Mouse (Mus musculus) 3T3-L1 (cell line): ENCODE results near the gene Fam19a1.
A peak's percentile ranks its signal among the peaks of the same experiment; 100 is the strongest.
"Not testable (repeated sequence)": the region's sequence is repeated elsewhere in the genome, so short reads cannot be mapped to it uniquely, and the experiment has no call there.

Experiments
- DNase-seq: peaks from one replicate; pipeline ENCODE4 v3.0.0-alpha.2; 2015; ENCODE audit warnings: low read depth, low spot score

Gene Fam19a1

DNA sequence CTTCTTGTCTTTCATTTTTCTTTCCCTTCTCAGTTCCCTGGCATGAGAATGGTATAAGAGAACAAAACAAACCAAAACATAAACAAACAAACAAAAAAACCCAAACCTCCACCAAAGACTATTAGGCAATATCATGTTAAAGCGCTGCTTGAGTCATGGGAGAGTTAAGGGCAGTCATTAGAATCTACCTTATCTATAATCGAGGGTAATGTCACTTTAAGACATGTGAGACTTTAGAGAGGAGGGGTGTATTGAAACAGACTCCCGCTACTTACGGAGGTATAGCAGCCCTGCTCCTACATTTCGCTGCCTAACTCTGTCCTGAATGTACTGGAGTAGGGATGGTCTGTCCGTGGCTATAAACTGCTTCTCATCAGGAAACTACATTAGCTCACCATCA lies at the start of gene Fam19a1:
Gene Fam19a1, plus strand, starts transcription at position 301 of the 400 bp plus-strand sequence.
- no peak for DNase-seq

DNA sequence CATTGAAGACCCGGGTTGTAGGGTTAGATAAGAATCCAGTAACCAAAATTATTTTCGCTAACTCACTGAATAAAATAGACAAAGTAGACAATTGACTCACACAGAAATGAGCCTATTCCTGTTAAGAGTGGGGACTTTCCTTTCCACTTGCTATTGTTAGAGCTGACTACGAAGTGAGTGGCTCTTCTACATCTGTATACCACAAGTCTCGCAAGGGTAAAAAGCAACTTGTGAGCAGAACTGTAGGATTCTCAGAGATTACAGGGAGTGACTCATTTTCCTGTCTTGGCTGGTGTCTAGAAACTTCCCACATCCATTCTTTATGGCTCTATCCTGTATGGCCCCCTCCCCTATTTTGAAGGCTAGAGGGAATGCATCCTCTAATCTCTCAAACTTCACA lies 41.9 kb upstream of the Fam19a1 start:
- peak; percentile 82 for DNase-seq

DNA sequence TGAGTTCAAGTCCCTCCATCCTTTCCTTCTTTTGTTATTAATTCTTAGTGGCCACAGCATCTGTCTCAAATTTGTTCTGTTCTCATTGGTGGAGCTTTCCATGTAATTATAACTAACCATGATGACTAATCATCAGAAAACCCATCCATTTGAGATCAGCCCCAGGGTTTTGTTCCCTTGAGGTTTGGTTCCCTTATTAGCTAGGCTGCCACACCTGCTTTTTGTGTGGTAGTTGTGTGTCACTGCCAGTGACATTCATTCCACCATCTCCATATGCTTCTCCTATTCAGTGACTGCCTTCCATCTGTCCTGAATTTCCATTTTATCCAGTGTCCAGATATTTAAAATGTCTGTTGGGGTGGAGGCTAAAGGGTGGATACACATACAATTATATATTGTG lies 41.4 kb upstream of the Fam19a1 start:
- peak; percentile 44 for DNase-seq

DNA sequence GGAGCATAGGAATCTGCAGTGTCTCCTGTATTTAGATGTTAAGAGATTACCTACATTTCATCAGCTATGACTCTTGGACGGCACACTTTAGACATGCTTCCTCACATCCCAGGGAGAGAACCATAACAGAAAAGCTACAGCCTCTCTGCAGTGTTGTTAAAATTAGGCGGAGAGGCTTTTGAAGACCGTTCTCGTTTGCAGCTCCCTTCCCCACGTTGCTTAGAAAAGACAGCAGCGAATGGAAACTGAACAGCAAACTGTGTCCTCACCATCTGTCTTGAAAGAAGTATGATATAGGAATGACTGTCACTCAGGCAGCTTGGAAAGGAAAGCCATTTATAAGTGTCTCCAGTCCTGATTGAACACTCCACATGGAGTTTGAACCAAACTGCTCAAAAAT lies 23.0 kb upstream of the Fam19a1 start:
- no peak for DNase-seq

DNA sequence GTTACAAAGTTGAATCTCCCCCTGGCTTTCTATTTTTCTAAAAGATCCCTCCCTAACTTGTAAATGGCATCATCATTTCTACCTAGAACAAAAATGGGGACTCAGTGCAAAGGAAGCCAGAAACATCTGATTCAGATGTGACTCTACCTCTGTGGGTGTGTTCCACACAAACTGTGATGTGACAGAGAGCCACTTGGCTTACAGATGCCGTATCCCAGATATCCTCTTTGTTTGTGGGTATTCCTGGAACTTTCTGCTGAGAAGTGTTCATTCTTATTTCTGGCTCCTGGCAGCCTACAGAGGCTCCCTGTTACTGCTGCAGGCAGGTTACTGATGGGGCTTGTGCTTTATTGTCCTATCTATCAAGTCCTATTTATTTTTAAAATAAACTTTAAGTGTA lies 19.2 kb upstream of the Fam19a1 start:
- DNase-seq: no peak

DNA sequence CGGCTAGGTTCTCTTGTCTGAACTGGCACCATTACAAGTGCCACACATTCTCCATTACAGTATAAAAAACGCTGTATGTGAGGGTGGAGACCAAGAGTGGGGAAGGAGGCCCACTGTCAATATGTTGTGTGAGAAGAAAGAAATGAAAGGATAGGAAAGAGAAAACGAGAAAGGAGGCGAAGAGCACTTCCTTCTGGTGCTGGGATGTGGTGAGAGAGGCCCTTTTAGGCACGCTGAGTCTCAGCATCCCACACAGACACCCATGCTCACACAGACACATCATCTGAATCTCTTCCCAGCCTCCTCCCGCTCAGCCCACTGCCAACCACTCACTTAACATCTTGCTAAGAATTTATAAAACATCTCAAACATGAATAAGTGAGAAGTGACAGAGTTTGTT lies 14.7 kb upstream of the Fam19a1 start:
- DNase-seq: no peak

DNA sequence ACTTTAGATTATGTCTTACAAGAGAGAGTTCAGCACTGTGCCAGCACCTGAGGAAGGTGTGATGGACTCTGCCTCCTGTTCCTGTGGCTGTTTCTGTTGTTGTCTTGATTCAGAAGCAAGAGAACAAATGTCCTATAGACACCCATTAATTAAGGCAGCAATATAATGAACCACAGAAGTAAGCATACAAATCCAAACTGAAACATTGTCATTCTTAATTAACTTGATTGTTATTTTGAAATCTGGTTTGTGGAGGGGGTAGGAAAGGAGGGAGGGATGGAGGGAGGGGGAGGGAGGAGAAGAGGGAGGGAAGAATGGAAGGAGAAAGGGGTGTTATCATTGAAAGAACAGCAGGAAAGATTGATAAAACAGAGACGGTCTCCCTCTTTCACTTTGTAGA lies 1.3 kb upstream of the Fam19a1 start:
- no peak for DNase-seq

DNA sequence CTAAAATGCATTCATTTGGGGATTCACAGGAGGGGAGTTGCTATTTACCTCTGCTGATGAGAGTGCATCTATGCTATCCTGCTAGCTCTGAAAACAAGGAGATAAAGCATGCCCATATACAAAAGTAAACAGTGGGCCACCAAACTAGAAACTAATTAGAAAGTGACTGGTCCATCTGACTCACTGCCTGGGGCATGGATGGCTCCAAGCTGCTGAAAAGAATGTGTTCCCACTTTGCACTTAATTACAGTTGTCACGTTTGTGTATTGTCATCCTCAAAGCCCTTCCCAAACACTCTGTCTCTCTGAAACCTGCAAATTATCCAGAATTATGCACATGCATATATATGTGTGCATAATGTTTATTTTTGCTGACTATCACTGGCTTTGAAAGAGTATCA lies 1.2 kb downstream of the Fam19a1 start:
- DNase-seq: no peak

DNA sequence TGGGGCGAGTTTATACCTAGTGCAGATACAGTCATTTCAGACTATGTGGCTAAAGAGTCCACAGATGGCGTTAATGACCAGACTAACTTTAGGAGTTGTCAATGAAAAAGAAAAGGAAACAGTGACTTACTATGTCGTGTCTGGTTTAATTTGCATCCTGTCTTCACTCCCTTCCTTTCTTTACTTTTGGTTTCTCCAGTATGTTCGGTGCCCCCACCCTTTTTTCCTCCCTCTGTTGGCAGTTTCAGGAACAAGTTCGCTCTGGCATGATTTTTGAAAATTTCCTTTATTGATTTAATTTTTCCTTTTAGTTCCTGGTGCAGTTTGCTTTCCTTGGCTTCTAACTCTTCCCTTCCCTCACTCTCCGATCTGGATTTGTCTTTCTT lies 3.2 kb downstream of the Fam19a1 start:
- DNase-seq: peak; percentile 54

DNA sequence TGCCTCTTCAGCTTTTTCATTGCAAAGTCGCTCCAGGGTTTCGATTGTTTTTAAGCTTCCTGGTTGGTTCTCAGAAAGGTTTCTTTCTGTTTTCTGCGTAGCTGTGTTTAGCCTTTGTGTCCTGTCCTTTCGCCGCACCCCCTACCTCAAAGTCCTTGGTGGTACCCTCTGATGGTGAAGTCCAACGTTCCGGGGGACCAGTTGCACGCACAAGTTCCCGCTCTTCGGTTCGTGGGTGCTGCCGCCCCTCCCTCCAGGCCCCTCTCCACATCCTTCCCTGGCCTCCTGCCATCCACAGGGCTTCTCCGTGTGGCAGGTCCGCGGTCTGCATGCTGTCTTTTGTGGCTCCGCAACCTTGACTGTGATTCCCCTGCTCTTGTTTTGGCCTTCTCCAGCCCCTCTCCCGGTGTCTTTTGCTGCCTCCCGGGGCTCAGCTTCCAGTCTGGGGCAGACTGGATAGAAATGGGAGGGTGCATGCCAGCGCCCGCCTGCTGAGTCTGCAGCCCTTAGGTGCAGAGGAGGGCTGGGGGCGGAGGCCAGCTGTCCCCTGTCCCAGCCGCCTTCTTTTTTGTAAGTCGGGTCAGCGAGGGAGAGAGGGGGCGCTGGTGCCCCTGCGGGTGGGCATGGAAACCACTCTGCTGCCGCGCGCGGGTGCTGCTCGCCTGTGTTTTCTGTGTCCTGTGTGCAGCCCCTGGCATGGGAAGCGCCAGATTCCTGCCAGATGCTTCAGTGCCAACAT lies 3.7 kb downstream of the Fam19a1 start:
- DNase-seq: peak; percentile 13

DNA sequence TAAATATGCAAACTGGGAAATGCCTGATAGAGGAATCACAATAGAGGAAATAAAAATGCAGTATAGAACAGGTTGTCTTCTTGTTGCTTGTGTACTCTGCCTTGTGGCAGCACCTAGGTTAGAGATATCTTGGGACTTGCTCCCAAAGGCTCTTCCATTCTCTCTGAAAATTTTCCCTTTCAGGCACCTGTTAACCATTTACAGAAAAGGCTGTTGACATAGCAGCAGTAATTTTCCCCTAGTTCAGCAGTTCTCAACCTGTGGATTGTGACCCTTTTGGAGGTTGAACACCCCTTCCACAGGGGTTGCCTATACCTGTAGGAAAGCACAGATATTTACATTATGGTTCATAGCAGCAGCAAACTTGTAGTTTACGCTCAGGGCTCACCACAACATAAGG lies 30.4 kb downstream of the Fam19a1 start:
- no peak for DNase-seq

DNA sequence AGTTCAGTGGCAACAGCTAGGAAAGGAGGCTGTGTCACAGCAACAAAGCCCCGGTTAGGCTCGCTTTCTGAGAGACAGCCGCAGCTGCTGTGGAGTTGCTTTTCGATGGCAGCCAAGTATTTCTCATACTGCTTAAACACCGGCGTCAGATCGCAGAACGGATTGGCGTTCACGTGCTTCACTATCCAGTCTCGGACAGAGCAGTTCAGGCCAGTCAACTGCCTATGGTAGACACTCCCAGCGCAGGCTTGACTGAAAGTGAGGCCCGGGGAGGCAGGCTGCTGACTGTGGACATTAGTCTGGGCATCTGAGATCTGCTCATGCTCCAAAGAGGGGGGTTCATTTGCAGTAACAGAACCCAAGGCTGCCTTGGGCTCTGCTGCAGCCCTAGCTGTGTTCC lies 52.4 kb downstream of the Fam19a1 start:
- no peak for DNase-seq

DNA sequence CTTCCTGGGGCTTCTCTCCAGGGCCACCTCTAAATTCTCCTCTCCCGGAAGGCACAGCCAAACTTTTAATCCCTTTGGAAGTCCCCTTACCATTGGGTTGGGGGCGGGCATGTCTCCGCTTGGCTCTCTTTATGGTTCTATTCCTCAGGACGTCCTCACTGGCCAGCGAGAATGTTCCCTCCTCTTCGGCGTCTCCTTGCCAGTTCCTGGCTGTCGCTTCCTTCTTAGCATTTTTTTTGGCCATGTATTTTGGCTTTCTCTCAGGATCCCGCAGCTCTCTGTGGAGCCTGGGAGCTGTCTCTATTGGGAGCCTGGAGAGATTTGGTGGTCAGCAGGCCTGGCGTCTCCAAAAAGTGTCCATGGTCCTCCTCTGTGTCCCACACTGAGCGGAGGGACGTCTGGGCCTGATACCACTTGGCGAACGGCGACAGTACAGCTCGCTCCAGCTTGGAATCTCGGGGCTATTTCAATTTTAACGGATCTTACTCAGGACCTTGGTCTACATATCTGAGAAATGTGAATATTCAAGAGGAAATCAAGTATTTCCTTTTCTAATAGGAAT lies 52.9 kb downstream of the Fam19a1 start, which contains the start of gene 1700123L14Rik:
Gene 1700123L14Rik, minus strand, starts transcription at position 426 of the 562 bp plus-strand sequence.
- DNase-seq: no peak

DNA sequence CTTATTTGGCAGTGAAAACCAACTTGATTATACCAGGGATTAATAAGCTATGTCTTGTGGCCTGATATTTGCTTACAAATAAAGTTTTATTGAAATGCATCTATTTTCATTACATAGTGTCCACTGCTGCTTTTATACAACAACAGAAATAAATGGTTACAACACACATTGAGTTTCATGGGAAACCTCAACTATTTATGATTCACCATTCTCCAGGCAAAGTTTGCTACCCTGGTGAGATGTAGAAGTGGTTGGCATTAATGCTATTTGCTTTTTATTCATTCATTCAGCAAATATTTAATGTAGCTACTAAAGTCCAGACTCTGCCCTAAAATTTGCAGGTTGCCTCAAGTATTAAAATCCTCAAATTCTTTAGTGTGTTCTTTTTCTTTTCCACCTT lies 54.1 kb downstream of the Fam19a1 start:
- peak; percentile 21 for DNase-seq

DNA sequence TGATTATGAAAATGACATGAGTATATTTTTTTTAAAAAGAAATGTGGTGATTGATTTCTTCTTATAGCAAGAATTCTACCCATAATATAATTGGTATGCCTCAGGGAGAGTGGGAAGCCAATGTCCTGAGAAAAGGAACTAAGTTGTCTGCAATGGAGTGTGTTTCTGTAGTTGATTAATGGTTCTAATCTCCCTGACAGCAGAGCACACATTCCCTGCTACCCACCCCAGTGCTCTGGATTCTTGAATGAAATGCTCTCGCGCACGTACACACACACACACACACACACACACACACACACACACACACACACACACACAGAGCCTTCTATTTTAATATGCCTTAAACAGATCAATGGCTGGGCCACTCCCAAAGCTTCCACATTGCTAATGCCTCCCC lies 60.7 kb downstream of the Fam19a1 start:
- DNase-seq: no peak

DNA sequence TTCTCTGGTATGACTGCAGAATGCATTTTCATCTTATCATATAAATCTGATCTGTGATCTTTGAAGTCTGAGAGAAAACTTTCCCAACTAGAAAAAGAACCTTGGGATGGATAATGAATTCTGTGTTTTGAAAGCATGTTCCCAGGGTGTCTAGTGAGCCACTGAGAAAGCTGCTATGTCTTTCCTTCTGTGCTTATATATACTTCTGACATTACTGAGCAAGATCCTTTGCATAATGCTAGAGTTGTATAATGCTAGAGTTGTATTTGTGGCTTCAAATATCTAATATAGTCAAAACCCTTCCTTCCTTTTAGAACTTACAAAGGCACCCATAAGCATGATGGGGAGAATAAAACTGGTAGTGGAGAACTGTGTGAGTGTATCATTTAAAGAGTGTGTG lies 65.6 kb downstream of the Fam19a1 start:
- DNase-seq: no peak

DNA sequence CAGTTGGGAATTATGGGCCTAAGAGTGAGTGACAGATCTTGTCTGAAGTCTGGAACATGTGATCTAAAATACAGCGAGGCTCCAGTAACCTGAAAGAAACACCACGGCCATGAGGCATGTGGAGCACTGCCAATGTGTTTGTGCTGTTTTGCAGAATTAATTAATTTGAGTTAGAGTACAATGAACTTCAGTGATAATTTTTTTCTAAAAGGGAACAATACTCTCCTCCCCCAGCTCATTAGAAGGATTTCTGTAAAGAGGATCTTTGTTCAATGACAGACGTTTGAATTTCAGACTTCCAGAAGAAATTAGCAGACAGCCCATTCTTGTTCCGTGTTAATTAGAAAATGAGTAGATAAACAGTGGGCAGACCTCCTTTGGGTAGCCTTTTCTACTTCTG lies 70.4 kb downstream of the Fam19a1 start:
- DNase-seq: no peak

DNA sequence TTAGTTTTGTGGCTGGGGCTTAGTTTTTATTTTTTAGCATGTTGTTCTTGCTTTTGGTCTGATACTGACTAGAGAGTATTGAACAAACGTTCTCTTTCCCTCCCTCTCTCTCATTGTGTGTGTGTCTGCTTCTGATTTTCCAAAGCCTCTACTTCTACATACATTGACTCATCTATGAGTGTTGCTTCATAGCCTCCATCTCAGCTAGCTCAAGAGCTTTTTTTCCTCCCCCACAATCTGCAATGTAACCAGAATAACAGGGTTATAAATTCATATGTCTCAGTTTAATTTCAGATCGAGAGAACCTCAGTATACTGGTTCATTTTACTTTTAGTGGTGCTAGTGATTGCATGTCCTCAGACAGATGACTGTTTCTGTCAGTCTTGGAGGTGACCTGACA lies 73.6 kb downstream of the Fam19a1 start:
- no peak for DNase-seq

DNA sequence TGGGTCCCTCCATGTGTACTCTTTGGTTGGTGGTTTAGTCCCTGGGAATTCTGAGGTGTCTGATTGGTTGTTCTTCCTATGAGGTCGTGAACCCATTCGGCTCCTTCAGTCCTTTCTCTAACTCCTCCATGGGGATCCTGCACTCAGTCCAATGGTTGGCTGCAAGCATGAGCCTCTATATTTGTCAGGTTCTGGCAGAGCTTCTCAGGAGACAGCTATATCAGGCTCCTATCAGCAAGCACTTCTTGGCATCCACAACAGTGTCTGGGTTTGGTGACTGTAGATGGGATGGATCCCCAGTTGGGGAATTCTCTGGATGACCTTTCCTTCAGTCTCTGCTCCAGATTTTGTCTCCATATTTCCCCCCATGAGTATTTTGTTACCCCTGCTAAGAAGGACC lies 86.0 kb downstream of the Fam19a1 start:
- not testable (repeated sequence) for DNase-seq

DNA sequence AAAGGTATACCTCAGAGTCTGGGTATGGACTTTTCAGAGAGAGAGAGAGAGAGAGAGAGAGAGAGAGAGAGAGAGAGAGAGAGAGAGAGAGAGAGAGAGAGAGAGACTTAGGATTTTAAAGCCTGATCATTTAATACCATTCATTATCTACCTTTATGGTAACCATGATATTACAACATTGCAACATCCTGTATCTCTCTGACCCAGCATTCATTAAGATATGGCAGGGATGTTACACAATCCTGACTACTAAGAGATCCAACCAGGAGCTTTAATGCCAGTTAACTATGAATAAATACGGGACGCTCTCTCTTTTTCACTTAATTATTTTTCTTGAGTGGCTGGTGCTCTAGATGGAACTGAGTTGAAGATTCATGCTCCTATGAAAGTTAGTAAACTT lies 92.4 kb downstream of the Fam19a1 start:
- DNase-seq: no peak

DNA sequence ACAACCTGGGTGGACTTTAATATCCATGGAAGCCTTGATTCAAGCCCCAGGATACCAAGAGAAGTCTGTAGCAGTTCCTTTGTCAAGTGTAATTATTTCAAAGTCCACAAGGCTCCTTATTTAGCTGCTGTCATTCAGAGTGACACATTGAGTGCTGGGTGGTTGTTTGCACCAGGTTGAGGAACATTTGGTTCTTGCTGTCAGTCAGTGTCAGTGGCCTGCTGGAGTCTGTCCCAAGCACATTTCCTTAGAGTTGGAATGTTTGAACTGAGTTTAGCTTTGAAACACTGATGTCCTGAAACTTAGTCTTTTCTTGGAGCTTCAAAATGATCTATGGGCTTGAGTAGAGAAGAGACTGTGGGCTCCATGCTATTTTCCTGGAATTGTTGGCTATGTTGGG lies 121.9 kb downstream of the Fam19a1 start:
- no peak for DNase-seq

DNA sequence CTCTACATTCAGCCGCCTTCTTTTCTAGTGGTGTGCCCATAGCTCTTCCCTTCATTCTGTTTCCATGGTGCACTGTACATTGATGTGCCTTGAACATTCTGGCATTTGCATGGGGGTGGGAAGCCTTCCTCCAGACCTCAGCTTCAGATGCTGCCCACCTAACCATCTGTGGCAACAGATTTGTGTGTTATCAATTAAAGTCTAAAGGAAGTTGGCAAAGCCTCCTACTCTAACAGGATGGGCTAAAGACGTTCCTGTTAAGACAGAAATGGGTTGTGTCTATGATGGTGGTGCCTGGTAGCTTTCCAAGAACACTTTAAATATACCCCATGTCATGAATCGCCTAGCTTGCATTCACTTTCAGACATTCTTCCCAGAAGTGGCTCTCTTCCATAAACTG lies 131.4 kb downstream of the Fam19a1 start:
- DNase-seq: no peak

DNA sequence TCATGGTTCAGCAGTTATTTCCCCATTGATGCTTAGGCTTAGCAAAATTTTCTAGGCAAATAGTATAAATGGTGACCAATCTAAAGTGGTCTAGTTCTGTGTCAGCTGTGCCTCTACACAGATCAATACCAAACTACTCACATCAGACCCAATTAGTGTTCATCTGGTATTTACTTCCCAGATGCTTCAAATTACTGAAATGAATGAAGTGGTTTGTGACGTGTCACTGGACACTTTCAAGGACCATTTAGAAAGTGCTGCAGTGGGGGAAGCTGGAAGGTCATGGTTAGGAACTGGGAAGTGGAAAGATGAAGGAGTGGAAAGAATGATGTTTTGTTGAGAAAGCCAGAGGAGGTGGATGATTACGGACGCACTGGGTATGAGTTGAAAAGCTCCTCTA lies 139.0 kb downstream of the Fam19a1 start:
- no peak for DNase-seq

DNA sequence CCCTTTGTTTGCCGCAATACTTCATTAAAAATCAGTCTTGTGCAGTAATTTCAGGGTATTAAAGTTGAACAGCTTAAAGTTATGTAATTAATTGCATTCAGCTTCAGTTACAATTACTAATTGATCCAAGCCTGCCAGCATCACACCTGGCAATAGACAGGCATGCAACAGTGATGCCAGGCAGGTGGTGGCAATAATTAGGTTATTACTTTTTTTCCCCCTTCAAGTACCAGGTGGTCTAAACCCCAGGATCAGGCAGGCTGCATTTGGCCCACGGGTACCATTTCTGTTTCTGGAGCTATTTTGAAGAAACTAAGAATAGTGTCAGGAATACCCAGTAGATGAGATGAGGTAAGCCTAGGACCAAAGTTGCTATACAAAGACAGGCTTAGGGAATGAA lies 141.9 kb downstream of the Fam19a1 start:
- no peak for DNase-seq
